Mouse (Mus musculus): ENCODE data around the gene Pten.
"Not testable (repeated sequence)": the region's sequence is repeated elsewhere in the genome, so short reads cannot be mapped to it uniquely, and the experiment has no call there.

Pten gene

GRCm38 (mm10) chr19:32818759-32819158 lies 61.5 kb downstream of the Pten start:
- no peak for DNase-seq

GRCm38 (mm10) chr19:32822959-32823358 lies 65.7 kb downstream of the Pten start:
- DNase-seq, result not testable (repeated sequence)

- no peak for DNase-seq
Measured at GRCm38 (mm10) chr19:32826616-32827015, 69.3 kb downstream of the Pten start.

- DNase-seq, result no peak
Measured at GRCm38 (mm10) chr19:32829871-32830270, 72.6 kb downstream of the Pten start.

- DNase-seq, result no peak
Measured at GRCm38 (mm10) chr19:32831286-32831685, 74.0 kb downstream of the Pten start.

- DNase-seq, result no peak
Measured at GRCm38 (mm10) chr19:32840491-32840890, 83.2 kb downstream of the Pten start.

- no peak for DNase-seq
Measured at GRCm38 (mm10) chr19:32844486-32844885, 87.2 kb downstream of the Pten start.

GRCm38 (mm10) chr19:32848041-32848440 lies 90.7 kb downstream of the Pten start:
- DNase-seq, result no peak

- no peak for DNase-seq
Measured at GRCm38 (mm10) chr19:32852306-32852705, 95.0 kb downstream of the Pten start.

GRCm38 (mm10) chr19:32861675-32862575 lies 104.6 kb downstream of the Pten start:
- no peak for DNase-seq

GRCm38 (mm10) chr19:32866765-32867164 lies 109.5 kb downstream of the Pten start:
- DNase-seq, result no peak

- no peak for DNase-seq
Measured at GRCm38 (mm10) chr19:32867181-32867897, 110.0 kb downstream of the Pten start.

- no peak for DNase-seq
Measured at GRCm38 (mm10) chr19:32868560-32868959, 111.3 kb downstream of the Pten start.

- peak; percentile 13 to 31 for DNase-seq
Measured at GRCm38 (mm10) chr19:32869053-32869680, 111.9 kb downstream of the Pten start.

- DNase-seq, result no peak
Measured at GRCm38 (mm10) chr19:32873904-32874637, 116.8 kb downstream of the Pten start.
